Mouse (Mus musculus) brain, embryonic 14.5 days (tissue): ENCODE measurements around the gene Gnaz.

Experiments used
- CTCF ChIP-seq: fragments of 200-500 bp; IDR thresholded peaks from 2 replicates; pipeline ENCODE4 v1.5.1; 2012; ENCODE audit warnings: inconsistent platforms, mild to moderate bottlenecking, moderate library complexity, borderline replicate concordance; ENCODE audit not compliant: insufficient read depth, insufficient read length; ENCODE audit errors: extremely low read depth
- POLR2A ChIP-seq: fragments of 200-500 bp; IDR thresholded peaks from 2 replicates; pipeline ENCODE4 v1.6.1; 2012; ENCODE audit warnings: mild to moderate bottlenecking, inconsistent platforms, borderline replicate concordance; ENCODE audit not compliant: poor library complexity, insufficient read depth, insufficient read length, severe bottlenecking; ENCODE audit errors: extremely low read depth

DNA sequence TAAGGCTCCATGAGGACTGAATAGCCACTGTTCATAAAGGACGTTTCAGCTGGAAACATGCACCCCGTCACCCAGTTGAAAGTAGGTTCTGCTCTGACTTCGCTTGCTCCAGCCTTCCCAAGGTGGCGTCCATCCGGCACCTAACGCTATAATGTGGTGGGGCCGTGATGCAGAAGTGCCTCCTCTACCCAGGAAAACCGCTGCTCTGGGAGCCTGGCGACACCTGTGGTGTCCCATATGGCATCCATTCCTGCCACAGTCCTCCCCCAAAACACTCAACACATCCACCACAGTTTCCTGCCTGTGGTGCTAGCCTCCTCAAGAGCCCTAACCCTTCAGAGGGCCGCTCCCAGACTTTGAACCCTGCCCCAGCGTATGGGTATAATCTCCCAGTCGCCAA is 14.2 kb downstream of the Gnaz start:
- TF ChIP-seq CTCF (no peak), POLR2A (no peak)
